Mouse (Mus musculus) midbrain, embryonic 11.5 days (tissue): ENCODE measurements at regions not wholly inside any gene's neighbourhood (a gene's known extent, or its start where the extent isn't known, plus 50 kb on each side); places are given as distances from the start of the nearest gene placed in this dataset.

ENCODE experiments used
- ATAC-seq: fragments of 200-750 bp; cut with Nextera tagmentation; 2 replicates; pipeline ENCODE4 v1.8.0; 2017; ENCODE audit warnings: moderate TSS enrichment, moderate library complexity; ENCODE audit not compliant: low FRiP score
- DNase-seq: peaks from one replicate; pipeline ENCODE4 v3.0.0; 2015; ENCODE audit warnings: low spot score; ENCODE audit errors: missing footprints
- H3K27ac ChIP-seq: fragments of 300-500 bp; sonication (generic); 2 replicates; pipeline ENCODE4 v1.5.1; 2014; ENCODE audit warnings: low read depth, low read length
- H3K27me3 ChIP-seq: fragments of 300-500 bp; sonication (generic); 2 replicates; pipeline ENCODE4 v1.6.1; 2014; ENCODE audit warnings: mild to moderate bottlenecking, low read length, moderate library complexity, mixed read lengths; ENCODE audit not compliant: control insufficient read depth, insufficient read depth
- H3K36me3 ChIP-seq: fragments of 300-500 bp; sonication (generic); 2 replicates; pipeline ENCODE4 v1.6.1; 2014; ENCODE audit warnings: mild to moderate bottlenecking, low read length, moderate library complexity, mixed read lengths; ENCODE audit not compliant: control insufficient read depth, insufficient read depth
- H3K4me1 ChIP-seq: fragments of 300-500 bp; sonication (generic); 2 replicates; pipeline ENCODE4 v1.6.1; 2014; ENCODE audit warnings: low read length; ENCODE audit not compliant: control insufficient read depth, insufficient read depth
- H3K4me2 ChIP-seq: fragments of 300-500 bp; sonication (generic); 2 replicates; pipeline ENCODE4 v1.6.1; 2014; ENCODE audit warnings: mild to moderate bottlenecking, moderate library complexity
- H3K4me3 ChIP-seq: fragments of 300-500 bp; sonication (generic); 2 replicates; pipeline ENCODE4 v1.5.1; 2014; ENCODE audit warnings: low read depth, low read length
- H3K9ac ChIP-seq: fragments of 300-500 bp; sonication (generic); 2 replicates; pipeline ENCODE4 v1.6.1; 2014; ENCODE audit warnings: low read length
- H3K9me3 ChIP-seq: fragments of 300-500 bp; sonication (generic); 2 replicates; pipeline ENCODE4 v1.6.1; 2016; ENCODE audit warnings: low read length; ENCODE audit not compliant: control insufficient read depth
- WGBS: fragments of 180-500 bp; shearing (Covaris S2); extraction: QIAGEN DNeasy Blood & Tissue Kit; methylation state at CpG from one replicate; pipeline ENCODE4 v1.1.7; 2014; 5-methylcytosine and 5-hydroxymethylcytosine counted together

GRCm38 (mm10) chr11:6785471-6785870 is 52.0 kb downstream of the Gm11983 start:
- Histone ChIP-seq H3K4me2 (no peak overlapping the region), H3K4me3 (no peak overlapping the region), H3K27ac (no peak overlapping the region), H3K36me3 (no peaks in the 10 kb centered on the region), H3K27me3 (no peaks in the 10 kb centered on the region), H3K9me3 (no peaks in the 10 kb centered on the region), H3K4me1 (no peaks in the 10 kb centered on the region), H3K9ac (no peak overlapping the region)
- WGBS: 89% methylated on average over 1 of the region's 1 CpGs
- ATAC-seq (no peak), DNase-seq (no peak)

- H3K27ac ChIP-seq: no peak overlapping the region
- H3K27me3 ChIP-seq: no peaks in the 10 kb centered on the region
- H3K9me3 ChIP-seq: no peaks in the 10 kb centered on the region
- H3K4me1 ChIP-seq: no peaks in the 10 kb centered on the region
- H3K4me2 ChIP-seq: no peak overlapping the region
- H3K4me3 ChIP-seq: no peak overlapping the region
- no peaks in the 10 kb centered on the region for H3K36me3 ChIP-seq
- WGBS: 92% methylated on average over 14 of the region's 14 CpGs
- no peak for DNase-seq
- no peak overlapping the region for H3K9ac ChIP-seq
- no peak for ATAC-seq
Observed at GRCm38 (mm10) chr11:6782826-6783225, 54.6 kb downstream of the Gm11983 start.

- WGBS: 86% methylated on average over 5 of the region's 5 CpGs
Observed at GRCm38 (mm10) chr11:6779752-6780151, 57.7 kb downstream of the Gm11983 start.

GRCm38 (mm10) chr11:6778596-6779360 is 58.7 kb downstream of the Gm11983 start:
- Histone ChIP-seq H3K9me3 (no peaks in the 10 kb centered on the region), H3K4me1 (no peaks in the 10 kb centered on the region), H3K27me3 (no peaks in the 10 kb centered on the region), H3K4me3 (no peak overlapping the region), H3K36me3 (no peaks in the 10 kb centered on the region), H3K27ac (no peak overlapping the region), H3K4me2 (no peak overlapping the region), H3K9ac (no peak overlapping the region)
- DNase-seq (no peak), ATAC-seq (no peak)
- 44% methylated on average over 10 of the region's 10 CpGs for WGBS

More at GRCm38 (mm10) chr11:6779752-6780151, 57.7 kb downstream of the Gm11983 start:
- Histone ChIP-seq H3K4me3 (no peak overlapping the region), H3K27ac (no peak overlapping the region), H3K27me3 (no peaks in the 10 kb centered on the region), H3K36me3 (no peaks in the 10 kb centered on the region), H3K4me2 (no peak overlapping the region), H3K9ac (no peak overlapping the region), H3K9me3 (no peaks in the 10 kb centered on the region), H3K4me1 (no peaks in the 10 kb centered on the region)
- DNase-seq (no peak), ATAC-seq (no peak)

- no peak for DNase-seq
- Histone ChIP-seq H3K4me3 (no peak overlapping the region), H3K9ac (no peak overlapping the region), H3K36me3 (no peaks in the 10 kb centered on the region), H3K4me1 (no peaks in the 10 kb centered on the region), H3K4me2 (no peak overlapping the region), H3K27ac (no peak overlapping the region), H3K9me3 (no peaks in the 10 kb centered on the region), H3K27me3 (no peaks in the 10 kb centered on the region)
- no peak for ATAC-seq
- WGBS: 100% methylated on average over 1 of the region's 1 CpGs
Observed at GRCm38 (mm10) chr11:6777566-6777965, 59.9 kb downstream of the Gm11983 start.

- Histone ChIP-seq H3K4me2 (no peak overlapping the region), H3K36me3 (no peaks in the 10 kb centered on the region), H3K4me3 (no peak overlapping the region), H3K27me3 (no peaks in the 10 kb centered on the region), H3K9ac (no peak overlapping the region), H3K4me1 (no peaks in the 10 kb centered on the region), H3K9me3 (no peaks in the 10 kb centered on the region), H3K27ac (no peak overlapping the region)
- 82% methylated on average over 4 of the region's 4 CpGs for WGBS
- ATAC-seq (no peak), DNase-seq (no peak)
Observed at GRCm38 (mm10) chr11:6774656-6775055, 62.8 kb downstream of the Gm11983 start.

GRCm38 (mm10) chr11:6773951-6774350 is 63.5 kb downstream of the Gm11983 start:
- Histone ChIP-seq H3K36me3 (no peaks in the 10 kb centered on the region), H3K9me3 (no peaks in the 10 kb centered on the region), H3K4me1 (no peaks in the 10 kb centered on the region), H3K27ac (no peak overlapping the region), H3K9ac (no peak overlapping the region), H3K4me3 (no peak overlapping the region), H3K27me3 (no peaks in the 10 kb centered on the region), H3K4me2 (no peak overlapping the region)
- DNase-seq (no peak), ATAC-seq (no peak)
- WGBS: 85% methylated on average over 5 of the region's 5 CpGs

- Histone ChIP-seq H3K4me3 (no peak overlapping the region), H3K4me2 (no peak overlapping the region), H3K9me3 (no peaks in the 10 kb centered on the region), H3K27ac (no peak overlapping the region), H3K27me3 (no peaks in the 10 kb centered on the region), H3K4me1 (no peaks in the 10 kb centered on the region), H3K9ac (no peak overlapping the region), H3K36me3 (no peaks in the 10 kb centered on the region)
- WGBS: 23% methylated on average over 1 of the region's 1 CpGs
- ATAC-seq: no peak
- DNase-seq: no peak
Observed at GRCm38 (mm10) chr11:6773364-6773763, 64.1 kb downstream of the Gm11983 start.

GRCm38 (mm10) chr11:6769437-6769765 is 68.1 kb downstream of the Gm11983 start:
- no peaks in the 10 kb centered on the region for H3K9me3 ChIP-seq
- no peak for DNase-seq
- 78% methylated on average over 7 of the region's 7 CpGs for WGBS

More at GRCm38 (mm10) chr11:6769437-6769765, 68.1 kb downstream of the Gm11983 start:
- H3K27ac ChIP-seq: no peak overlapping the region
- H3K4me3 ChIP-seq: no peak overlapping the region
- no peaks in the 10 kb centered on the region for H3K27me3 ChIP-seq
- ATAC-seq: no peak
- H3K36me3 ChIP-seq: no peaks in the 10 kb centered on the region
- no peak overlapping the region for H3K9ac ChIP-seq
- H3K4me2 ChIP-seq: no peak overlapping the region
- no peaks in the 10 kb centered on the region for H3K4me1 ChIP-seq
